Mouse (Mus musculus): Measurements from ENCODE around the gene Nova2.
A peak's percentile ranks its signal among the peaks of the same experiment; 100 is the strongest.

The Nova2 gene

GRCm38 (mm10) chr7:18924321-18924720 lies 1.4 kb upstream of the Nova2 start:
- no peak for DNase-seq (ENCODE audit: low spot score)

DNA sequence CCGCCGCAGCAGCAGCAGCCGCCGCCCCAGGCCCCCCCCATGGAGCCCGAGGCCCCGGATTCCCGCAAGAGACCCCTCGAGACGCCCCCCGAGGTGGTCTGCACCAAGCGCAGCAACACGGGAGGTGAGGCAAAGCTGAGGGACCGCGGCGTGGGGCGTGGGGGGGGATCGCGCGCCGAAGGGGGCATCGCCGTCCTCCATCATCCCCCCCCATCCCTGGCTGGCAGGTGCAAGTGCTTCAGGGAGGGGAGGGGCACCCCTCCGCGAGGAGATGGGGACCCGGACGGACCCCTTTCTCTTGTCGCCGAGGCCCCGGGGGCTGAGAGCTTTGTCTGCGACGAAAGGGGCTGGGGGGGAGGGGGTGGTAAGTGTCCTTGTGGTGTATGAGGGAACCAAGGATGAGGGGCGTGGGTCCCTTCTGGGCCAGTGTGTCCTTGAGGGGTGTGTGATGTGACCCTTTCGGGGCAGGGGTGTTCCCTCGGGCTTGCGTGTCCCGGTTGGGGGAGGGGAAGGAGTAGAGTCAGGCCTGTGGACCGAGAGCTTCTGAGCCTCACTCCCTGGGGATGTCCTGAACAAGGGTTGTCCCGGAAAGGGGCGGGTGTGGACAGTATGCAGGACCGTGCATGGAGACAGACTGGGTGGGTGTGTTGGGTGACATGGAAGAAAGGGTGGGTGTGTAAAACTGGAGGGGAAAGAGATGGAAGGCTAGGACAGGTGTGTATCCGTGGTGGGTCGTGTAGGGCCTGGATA lies 528 bp downstream of the Nova2 start:
- no peak for DNase-seq (ENCODE audit: low spot score)

DNA sequence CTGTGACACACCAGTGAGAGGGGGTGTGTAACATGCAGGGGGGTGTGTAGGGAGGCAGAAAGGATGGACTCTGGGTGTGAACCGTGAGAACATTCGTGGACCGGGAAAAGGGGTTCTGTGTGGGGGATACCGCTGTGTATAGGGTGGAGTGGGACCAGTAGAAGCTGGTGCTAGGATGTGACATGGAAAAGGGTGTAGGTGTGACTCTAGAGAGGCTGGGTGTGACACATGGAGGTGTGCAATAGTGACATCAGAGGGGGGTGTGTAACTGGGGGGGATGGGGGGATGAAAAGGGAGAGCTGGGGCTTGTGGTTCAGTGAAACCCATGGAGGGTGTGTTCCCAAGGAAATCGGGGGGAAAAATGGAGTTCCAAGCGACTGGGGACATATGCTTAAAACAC lies 1.2 kb downstream of the Nova2 start:
- DNase-seq (ENCODE audit: low spot score) = no peak

- DNase-seq (ENCODE audit: low spot score) = no peak
Observed at GRCm38 (mm10) chr7:18927759-18928158, 2.1 kb downstream of the Nova2 start.

- DNase-seq (ENCODE audit: low spot score) = no peak
Observed at GRCm38 (mm10) chr7:18942376-18942775, 16.7 kb downstream of the Nova2 start.

GRCm38 (mm10) chr7:18942815-18943214 lies 17.1 kb downstream of the Nova2 start:
- DNase-seq (ENCODE audit: low spot score) = no peak

- no peak for DNase-seq (ENCODE audit: low spot score)
Observed at GRCm38 (mm10) chr7:18948151-18948550, 22.5 kb downstream of the Nova2 start.

- no peak for DNase-seq (ENCODE audit: low spot score)
Observed at GRCm38 (mm10) chr7:18949781-18950522, 24.3 kb downstream of the Nova2 start.

GRCm38 (mm10) chr7:18950523-18951315 lies 25.0 kb downstream of the Nova2 start:
- DNase-seq (ENCODE audit: low spot score) = no peak

GRCm38 (mm10) chr7:18951397-18951796 lies 25.7 kb downstream of the Nova2 start:
- DNase-seq (ENCODE audit: low spot score) = peak; percentile 55

GRCm38 (mm10) chr7:18957569-18958383 lies 32.1 kb downstream of the Nova2 start:
- DNase-seq (ENCODE audit: low spot score) = peak; percentile 44

GRCm38 (mm10) chr7:18958384-18958766 lies 32.7 kb downstream of the Nova2 start:
- DNase-seq (ENCODE audit: low spot score) = no peak

DNA sequence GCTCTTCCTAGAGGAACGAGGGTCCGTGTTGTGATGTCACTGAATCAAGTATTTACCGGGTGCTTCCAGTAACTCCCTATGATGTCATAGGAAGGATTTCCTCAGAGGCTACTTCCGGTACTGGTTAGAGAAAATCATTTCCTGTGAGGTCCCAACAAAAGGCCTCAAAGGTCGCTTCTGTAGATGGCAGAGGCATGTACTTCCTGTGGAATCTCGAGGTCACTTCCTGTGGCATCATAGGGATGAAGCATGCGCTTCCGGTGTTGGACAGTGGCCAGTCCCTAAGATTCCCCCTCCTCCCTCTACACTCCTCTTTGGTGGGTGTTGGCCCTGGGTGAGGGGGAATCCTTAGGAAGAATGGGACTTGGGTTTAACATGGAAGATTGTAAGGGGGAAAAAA lies 33.8 kb downstream of the Nova2 start:
- DNase-seq (ENCODE audit: low spot score) = no peak

DNA sequence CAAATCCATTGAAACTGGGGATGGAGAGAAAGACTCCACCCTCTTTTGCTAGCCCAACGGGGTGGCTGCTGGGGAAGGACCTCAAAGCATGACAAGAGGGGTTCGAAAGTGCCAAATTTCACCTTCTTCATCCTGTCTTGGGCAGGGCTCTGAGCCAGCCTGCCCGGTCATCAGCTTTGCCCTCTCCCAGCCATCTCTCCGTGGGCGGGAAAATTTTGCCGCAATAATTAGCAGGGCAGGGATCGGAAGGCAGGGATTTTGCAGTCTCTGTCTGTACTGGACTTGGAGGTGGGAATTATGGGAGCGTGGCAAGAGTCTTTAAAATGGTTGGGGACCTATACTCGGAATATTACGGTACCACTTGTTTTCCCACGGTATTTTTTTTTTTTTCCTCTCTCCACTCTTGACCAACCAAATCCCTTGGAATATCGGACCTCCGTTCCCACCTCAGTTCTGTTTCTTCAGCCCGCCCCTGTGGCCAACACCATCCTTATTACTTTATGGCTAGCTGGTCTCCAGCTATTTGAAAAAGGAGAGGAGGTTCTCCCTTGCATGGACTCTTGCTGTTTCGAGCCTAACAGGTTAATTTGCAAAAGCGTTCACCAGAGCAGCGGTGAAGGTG lies 36.6 kb downstream of the Nova2 start:
- DNase-seq (ENCODE audit: low spot score) = no peak

- no peak for DNase-seq (ENCODE audit: low spot score)
Observed at GRCm38 (mm10) chr7:18962795-18963194, 37.1 kb downstream of the Nova2 start.

DNA sequence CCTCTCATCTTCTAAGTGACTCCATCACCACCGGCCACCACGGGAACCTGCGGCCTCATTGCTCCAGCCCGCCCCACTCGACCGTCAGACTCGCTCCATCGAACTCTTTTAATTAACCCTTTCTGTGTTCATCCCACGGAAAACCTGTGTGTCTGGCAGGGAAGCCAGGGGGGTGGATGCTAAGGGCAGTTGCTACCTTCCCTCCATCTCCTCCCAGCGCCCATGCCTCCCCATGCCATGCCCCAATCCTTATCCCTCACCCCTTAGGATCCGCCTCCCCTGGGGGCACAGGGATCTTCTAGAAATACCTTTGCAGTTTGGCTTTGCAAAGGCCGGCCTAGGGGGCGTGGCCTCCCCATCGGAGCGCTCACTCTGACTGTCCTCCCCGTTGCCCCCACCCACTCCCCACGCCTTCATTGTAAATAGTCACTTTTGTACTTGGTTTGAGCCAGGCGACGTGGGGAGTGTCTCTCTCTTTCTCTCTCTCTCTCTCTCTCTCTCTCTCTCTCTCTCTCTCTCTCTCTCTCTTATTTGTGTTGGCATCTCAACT lies 37.7 kb downstream of the Nova2 start:
- DNase-seq (ENCODE audit: low spot score) = no peak

DNA sequence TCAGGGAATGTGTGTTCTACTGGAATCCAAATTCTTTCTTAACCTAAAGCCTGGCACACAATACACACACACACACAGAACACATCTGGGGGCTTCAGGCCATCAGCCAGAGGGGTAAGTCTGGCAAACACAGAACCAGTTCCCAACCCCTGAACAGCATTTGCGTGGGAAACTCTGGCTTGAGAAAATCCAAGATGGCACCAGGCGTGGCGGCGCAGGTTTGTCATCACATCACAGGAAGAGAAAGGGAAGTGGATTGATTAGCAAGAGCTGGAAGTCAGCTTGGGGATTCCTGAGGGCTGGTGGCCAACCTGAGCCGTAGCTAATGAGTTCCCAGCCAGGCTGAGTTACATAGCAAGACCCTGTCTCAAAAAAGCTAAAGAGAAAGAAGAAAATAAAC lies 39.6 kb downstream of the Nova2 start:
- DNase-seq (ENCODE audit: low spot score) = no peak

DNA sequence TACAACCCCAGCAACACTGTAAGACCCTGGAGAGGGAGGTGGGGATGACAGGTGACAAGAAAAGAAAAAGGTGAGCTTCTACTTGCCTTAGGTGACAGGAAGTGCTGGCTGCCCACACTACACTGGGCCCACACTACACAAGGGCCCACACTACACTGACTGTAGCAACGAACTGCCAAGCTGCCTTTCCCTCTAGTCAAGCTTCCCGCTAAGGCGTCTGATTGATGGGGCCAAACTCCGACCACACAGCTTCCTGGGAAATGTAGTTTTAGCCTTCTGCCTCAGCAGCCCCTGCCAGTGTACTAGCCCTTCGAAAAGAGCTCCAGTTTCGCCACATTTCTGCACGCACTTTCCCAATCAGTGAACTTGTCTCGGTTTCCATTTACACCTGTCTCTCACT lies 41.9 kb downstream of the Nova2 start:
- DNase-seq (ENCODE audit: low spot score) = no peak

DNA sequence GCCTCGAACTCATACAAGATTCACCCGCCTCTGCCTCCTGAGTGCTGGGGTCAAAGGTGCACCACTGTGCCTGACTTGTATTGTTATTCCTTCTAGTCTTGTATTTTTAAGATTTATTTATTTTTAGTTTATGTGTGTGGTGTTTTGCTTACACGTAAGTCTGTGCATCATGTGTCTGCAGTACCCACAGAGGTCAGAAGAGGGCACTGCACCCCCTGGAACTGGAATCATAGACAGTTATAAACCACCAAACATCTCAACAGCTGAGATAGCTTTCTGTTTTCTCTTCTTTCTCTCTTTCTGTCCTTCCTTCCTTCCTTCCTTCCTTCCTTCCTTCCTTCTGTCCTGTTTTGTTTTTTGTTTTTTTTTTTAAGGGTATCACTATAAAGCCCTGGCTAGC lies 45.3 kb downstream of the Nova2 start:
- DNase-seq (ENCODE audit: low spot score) = no peak

DNA sequence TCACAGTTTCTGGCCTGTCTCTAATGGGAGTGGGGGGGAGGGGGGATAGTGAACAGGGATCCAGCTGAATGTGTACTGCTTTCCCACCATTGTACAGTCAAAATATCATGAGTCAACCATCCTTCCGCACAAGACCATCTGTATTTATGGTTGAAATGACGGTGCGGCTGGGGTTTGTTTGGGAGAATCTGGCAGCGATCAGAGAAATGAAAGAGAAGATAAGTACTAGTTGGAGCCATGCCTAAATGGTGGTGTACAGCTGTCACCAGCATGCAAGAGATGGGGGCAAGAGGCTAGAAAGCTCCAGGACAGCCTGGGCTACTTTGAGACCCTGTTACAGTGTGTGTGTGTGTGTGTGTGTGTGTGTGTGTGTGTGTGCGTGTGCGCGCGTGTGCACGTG lies 52.7 kb downstream of the Nova2 start:
- DNase-seq (ENCODE audit: low spot score) = no peak

- DNase-seq (ENCODE audit: low spot score) = no peak
Observed at GRCm38 (mm10) chr7:18986503-18986902, 60.8 kb downstream of the Nova2 start.
